Mouse (Mus musculus): Measurements from ENCODE around the gene Nsun5.

DNA sequence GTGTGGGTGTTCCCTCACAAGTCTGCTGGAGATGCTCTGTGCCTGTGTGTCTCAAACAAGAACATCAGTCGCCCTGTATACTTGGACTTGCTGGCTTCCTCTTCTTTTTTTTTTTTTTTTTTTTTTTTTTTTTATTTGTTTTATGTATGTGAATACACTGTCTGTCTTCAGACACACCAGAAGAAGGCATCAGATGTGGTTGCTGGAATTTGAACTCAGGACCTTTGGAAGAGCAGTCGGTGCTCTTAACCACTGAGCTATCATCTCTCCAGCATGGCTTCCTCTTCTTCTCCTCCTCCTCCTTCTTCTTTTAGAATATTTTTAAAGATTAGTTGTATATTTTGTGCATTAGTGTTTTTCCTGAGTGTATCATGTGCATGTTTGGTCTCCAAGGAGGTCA is 12.2 kb upstream of the Nsun5 start:
- TF ChIP-seq HCFC1 (IDR thresholded peaks at IDR 0.05; ENCODE audit: borderline replicate concordance, insufficient read depth, low read length) (no peak), CHD2 (IDR thresholded peaks at IDR 0.05; ENCODE audit: low read depth, low read length) (no peak)

Data from ES-E14 (cell line).